Mouse (Mus musculus): ENCODE data around the gene Scd4.
"Not testable (repeated sequence)": the region's sequence is repeated elsewhere in the genome, so short reads cannot be mapped to it uniquely, and the experiment has no call there.

Scd4 gene

DNA sequence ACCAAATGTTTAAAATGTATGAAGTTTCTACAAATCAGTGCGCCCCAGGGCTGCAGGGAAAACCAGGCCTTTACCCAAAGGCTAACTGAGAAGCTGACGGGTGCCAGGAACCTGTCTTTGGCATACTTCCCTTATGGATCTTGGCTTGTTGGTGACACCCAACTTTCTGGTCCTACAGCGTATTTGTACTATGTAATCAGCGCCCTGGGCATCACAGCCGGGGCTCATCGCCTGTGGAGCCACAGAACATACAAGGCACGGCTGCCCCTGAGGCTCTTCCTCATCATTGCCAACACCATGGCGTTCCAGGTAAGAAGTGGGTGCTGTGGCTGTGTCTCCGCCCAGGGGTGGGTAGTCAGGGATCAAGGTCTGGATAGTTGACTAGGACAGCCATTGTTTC lies 35.0 kb upstream of the Scd4 start:
- in situ Hi-C loops (cut with MboI; ENCODE audit: low pct_unique_long_range_greater_than_20kb in 1 of 2, low sequenced_read_pairs in 2 of 2, unreplicated experiment in 1 of 2), result loop anchor here (5.0 kb wide), 1 partner anchor 51 kb away; no protein-coding TSS in a partner anchor

DNA sequence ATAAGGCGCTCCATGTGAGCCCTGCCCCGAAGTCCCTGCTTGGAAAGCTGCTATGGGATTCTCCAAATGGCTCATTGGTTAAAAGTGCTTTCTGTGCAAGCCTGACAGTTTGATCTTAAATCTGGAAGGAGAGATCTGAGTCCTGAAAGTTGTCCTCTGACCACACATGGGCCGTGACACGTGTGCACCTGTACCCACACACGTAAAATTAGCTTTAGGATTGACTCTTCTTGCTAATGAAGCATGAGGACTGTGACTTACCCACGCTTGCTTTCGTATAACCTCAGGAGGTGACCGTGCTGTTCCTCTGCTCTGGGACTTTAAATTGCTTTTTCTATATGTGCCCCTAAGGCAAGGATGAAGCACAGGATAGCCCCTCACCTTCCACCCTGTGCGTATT lies 33.8 kb upstream of the Scd4 start:
- in situ Hi-C loops (cut with MboI; ENCODE audit: low pct_unique_long_range_greater_than_20kb in 1 of 2, low sequenced_read_pairs in 2 of 2, unreplicated experiment in 1 of 2), result loop anchor here (5.0 kb wide), 1 partner anchor 52 kb away; no protein-coding TSS in a partner anchor

DNA sequence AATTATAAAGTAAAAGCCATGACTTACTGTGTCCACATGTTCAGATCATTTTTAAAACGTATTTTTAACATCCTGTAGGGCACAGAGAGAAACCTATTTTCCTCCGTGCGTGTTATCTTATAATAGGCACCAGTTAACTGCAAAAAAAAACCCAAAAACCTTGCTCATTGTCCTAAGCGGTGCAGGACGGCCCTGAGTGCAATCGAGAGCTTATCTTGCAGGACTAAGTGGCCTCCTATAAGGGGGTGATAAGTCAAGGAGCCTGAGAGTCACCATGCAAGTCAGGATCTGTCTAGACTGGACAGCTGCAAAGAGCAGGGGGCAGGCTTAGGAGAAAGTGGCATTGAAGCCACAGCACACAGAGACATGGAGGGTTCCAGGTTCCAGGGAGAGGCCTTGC lies 33.0 kb upstream of the Scd4 start:
- in situ Hi-C loops (cut with MboI; ENCODE audit: low pct_unique_long_range_greater_than_20kb in 1 of 2, low sequenced_read_pairs in 2 of 2, unreplicated experiment in 1 of 2), result loop anchor here (5.0 kb wide), 1 partner anchor 53 kb away; no protein-coding TSS in a partner anchor

DNA sequence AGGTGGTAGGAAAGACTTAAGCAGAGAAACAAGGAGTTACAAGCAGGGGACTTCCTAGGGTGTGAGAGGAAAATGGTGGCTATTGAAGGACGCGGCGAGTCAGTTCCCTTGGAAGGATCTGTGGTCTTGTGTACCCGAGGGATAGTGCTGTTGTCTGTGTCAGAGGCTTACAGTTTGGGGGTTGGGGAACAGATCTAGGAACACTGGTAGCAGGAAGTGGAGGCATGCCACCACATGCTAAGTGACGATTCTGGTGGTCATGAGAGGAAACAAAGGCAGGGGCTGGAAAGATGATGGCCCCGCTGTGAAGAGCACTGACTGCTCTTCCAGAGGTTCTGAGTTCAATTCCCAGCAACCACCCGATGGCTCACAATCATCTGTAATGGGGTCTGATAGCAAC lies 32.4 kb upstream of the Scd4 start:
- in situ Hi-C loops (cut with MboI; ENCODE audit: low pct_unique_long_range_greater_than_20kb in 1 of 2, low sequenced_read_pairs in 2 of 2, unreplicated experiment in 1 of 2), result no loop called here

DNA sequence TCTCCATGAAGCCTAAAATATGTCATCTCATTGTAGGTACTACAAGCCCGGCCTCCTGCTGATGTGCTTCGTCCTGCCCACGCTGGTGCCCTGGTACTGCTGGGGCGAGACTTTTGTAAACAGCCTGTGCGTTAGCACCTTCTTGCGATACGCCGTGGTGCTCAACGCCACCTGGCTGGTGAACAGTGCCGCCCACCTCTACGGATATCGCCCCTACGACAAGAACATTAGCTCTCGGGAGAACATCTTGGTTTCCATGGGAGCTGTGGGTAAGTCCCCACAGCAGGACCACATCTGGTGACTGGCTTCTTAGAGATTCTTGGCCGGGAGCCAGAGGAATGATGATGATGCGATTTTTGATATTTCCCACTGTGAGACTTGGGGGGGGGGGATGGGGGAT lies 31.7 kb upstream of the Scd4 start:
- in situ Hi-C loops (cut with MboI; ENCODE audit: low pct_unique_long_range_greater_than_20kb in 1 of 2, low sequenced_read_pairs in 2 of 2, unreplicated experiment in 1 of 2), result no loop called here

DNA sequence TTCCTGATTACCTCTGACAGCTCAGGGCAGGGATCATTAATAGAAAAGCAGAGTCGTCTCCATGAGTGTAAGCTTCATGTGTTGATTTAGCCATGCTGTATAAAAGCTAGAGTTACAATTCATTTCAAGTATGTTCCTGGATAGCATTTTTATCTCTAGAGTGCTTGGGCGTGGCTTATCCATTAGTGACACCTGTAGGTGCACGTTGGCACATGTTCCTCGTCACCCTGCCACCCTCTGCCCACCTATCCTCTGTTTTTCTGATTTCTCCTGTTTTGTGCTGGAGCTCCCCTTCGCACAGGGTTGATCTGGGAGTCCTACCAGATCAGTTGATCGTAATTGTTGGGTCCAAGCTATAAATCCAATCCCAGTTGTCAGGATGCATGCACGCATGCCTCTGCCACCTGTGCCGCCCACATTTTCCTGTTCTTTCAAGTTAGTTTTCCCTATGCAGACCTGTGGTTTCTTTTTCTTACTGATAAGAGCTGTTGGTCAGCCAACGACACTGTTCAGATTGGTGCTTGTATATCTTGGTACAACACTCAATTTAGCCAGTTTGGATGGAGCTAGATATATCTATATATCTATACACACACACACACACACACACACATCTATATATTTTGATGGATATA lies 31.1 kb upstream of the Scd4 start:
- in situ Hi-C loops (cut with MboI; ENCODE audit: low pct_unique_long_range_greater_than_20kb in 1 of 2, low sequenced_read_pairs in 2 of 2, unreplicated experiment in 1 of 2), result no loop called here

DNA sequence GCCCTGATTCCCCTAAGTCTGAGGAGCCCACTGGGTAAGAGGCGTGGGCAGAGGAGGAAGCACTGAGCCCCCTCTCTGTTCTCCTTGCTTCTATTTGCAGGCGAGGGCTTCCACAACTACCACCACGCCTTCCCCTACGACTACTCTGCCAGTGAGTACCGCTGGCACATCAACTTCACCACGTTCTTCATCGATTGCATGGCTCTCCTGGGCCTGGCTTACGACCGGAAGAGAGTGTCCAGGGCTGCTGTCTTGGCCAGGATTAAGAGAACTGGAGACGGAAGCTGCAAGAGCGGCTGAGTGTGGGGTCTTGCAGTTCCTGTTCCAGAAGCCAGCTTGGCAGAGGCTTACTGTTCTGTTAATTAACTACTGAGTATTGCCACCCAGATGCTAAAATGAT lies 30.0 kb upstream of the Scd4 start:
- in situ Hi-C loops (cut with MboI; ENCODE audit: low pct_unique_long_range_greater_than_20kb in 1 of 2, low sequenced_read_pairs in 2 of 2, unreplicated experiment in 1 of 2), result no loop called here

DNA sequence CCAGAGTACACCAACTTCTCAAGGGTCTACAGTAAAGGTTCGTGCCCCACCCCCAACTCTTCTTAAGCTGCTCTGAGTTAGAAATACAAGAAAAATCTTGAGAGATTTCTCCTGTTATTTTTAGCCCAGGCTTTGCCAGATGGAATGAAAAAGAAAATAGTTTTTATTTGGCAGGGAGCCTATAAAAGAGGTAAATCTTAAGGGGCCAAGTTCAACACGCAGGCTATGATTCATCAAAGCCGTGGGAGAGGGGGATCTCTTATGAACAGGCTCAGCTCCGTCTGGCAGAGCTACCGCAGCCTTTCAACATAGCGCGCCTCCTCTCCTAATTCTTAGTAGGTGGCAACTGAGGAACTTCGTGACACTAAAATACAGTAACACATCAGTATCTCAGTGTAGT lies 29.4 kb upstream of the Scd4 start:
- in situ Hi-C loops (cut with MboI; ENCODE audit: low pct_unique_long_range_greater_than_20kb in 1 of 2, low sequenced_read_pairs in 2 of 2, unreplicated experiment in 1 of 2), result no loop called here

DNA sequence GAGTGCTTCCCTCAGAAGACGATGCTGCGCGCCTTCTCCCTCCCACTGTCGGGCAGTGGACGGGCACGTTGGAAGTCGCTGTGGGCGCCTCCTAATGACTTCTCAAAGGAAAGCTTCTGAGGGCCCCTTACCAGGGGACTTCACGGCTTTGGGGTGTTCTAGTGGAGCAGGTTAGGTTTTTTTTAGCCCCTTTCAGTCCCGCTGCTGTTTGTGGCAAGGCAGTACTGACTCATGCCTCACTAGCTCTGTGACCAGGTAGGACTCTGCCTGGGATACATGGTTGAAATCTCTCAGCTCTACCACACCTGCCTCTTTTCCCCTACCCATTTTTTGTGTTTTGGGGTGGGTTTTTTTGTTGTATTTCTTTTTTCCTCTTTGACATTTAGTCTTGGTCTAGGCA lies 28.5 kb upstream of the Scd4 start:
- in situ Hi-C loops (cut with MboI; ENCODE audit: low pct_unique_long_range_greater_than_20kb in 1 of 2, low sequenced_read_pairs in 2 of 2, unreplicated experiment in 1 of 2), result no loop called here

DNA sequence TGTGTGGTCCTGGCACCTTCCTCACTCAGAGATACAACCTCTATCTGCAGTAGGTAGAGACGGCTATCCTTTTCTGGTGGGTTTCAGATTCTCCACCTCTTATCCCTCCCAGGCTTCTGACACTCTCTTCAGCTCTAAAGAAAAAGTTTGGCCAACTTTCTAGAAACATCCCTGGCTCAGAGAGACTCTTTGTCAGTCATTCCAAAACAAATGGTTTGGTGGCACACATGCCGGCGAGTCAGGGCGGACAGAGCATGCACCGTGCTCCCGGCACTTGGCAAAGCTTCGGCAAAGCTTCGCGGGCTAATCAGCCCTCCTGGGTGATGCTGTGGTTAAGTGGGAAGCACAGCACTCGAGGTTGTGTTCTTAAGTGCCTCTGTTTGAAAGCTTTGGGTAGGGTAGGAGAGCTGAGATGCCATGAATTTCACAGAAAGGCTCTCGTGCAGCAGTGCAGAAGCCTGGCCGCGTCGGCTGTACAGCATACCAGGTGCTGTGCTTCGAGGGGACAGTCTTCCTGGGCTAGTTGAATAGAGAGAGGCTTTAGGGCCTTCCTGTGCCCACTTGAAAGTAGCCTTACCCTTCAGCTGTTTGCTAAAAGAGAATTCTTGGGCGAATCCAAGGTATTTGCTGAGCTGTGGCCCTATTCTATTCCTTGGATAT lies 27.9 kb upstream of the Scd4 start:
- in situ Hi-C loops (cut with MboI; ENCODE audit: low pct_unique_long_range_greater_than_20kb in 1 of 2, low sequenced_read_pairs in 2 of 2, unreplicated experiment in 1 of 2), result no loop called here

DNA sequence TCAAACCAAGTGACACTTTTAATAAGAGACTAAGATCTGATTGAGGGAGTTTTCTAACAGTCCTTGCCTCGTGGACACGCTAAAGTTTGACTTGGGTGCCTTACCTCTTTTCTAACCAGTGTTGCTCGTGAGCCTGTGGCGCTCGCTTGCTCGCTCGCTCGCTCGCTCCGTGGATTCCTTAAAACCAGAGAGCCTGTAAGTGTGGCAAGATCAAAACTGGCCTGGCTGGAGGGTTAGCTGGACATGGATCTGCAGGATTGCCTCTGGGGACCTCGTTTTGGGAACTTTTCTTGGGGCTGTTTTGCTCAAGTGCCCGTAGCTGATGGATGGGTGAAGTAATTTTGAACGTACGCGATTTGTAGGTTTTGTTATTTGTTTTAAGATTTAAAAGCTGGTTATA lies 27.2 kb upstream of the Scd4 start:
- in situ Hi-C loops (cut with MboI; ENCODE audit: low pct_unique_long_range_greater_than_20kb in 1 of 2, low sequenced_read_pairs in 2 of 2, unreplicated experiment in 1 of 2), result no loop called here

DNA sequence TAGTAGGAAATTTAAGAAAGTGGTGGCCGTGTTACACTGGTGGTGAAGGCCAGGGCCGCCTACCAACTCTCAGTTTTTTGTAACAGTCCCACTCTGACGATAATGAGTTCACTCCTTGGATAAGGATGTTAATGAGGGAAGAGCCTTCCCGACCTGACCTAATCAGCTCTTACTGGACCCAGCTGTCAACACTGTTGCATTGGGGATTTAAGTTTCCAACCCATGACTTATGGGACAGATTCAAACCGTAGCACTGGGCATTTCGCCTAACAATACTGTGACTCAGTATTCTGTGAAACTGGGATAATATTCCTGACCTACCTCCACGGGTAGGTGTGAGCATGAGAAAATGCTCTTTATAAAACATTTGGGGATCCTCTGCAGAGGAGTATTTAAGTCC lies 26.7 kb upstream of the Scd4 start:
- in situ Hi-C loops (cut with MboI; ENCODE audit: low pct_unique_long_range_greater_than_20kb in 1 of 2, low sequenced_read_pairs in 2 of 2, unreplicated experiment in 1 of 2), result no loop called here

DNA sequence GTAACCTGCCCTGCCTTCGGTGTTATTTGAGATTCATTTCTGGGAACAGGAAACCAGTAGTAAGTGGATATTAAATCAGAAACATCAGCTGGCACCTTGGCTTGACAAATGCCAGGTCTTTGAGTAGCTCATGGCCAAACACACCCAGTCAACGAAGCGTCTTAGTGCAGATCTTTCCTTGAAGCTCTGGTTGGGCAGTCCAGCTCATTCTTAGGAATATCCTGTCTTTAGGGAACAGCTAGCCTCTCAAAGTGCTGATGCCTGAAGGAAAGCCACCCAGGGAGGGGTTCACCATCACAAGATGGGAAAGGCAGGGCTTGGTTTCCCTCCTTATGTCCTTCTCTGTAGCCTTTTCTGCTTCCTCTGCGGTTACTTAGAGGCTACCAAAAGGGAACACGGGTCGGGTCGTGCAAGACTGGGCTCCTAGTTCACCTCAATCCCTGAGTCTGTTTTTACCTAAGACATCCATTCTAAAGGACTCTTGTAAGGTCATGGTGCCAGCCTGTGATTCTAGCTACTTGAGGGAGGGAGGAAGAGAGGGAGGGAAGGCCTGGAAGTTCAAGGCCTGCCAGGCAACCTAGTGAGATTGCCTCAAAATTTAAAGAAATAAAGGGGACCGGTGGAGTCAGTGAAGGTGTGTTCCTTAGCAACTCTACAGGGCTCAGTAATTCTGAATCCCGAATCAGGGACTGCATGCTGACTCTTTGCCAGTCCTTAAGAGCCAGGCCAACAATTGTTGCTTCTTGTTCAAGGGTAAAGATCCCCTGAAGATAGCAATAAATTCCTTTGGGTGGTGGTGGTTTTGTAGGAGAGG lies 25.6 kb upstream of the Scd4 start:
- in situ Hi-C loops (cut with MboI; ENCODE audit: low pct_unique_long_range_greater_than_20kb in 1 of 2, low sequenced_read_pairs in 2 of 2, unreplicated experiment in 1 of 2), result no loop called here

DNA sequence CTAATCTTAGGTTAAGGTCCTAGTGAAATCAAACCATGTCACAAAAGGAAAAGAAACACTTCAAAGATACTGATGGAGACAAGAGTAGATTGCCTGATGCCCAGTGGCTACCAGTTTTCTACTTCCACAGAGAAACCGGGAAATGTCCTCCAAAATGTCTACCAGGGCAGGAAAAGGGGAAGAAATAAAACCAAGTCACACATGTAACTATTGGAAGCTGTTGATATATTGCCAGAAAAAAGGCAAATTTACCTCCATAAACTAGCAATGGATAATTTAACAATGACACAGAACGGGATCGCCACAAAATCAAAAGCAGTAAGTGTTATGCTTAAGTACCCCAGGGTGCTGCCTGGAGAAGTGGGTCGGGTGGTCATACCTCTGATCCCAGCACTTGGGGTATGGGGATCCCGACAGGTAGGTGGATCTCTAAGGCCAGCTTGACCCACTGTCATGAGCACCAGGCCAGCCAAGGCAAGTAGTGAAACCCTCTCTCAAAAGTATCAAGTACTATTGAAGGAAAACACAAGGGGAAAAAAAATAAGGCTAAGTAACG lies 24.9 kb upstream of the Scd4 start:
- in situ Hi-C loops (cut with MboI; ENCODE audit: low pct_unique_long_range_greater_than_20kb in 1 of 2, low sequenced_read_pairs in 2 of 2, unreplicated experiment in 1 of 2), result no loop called here

DNA sequence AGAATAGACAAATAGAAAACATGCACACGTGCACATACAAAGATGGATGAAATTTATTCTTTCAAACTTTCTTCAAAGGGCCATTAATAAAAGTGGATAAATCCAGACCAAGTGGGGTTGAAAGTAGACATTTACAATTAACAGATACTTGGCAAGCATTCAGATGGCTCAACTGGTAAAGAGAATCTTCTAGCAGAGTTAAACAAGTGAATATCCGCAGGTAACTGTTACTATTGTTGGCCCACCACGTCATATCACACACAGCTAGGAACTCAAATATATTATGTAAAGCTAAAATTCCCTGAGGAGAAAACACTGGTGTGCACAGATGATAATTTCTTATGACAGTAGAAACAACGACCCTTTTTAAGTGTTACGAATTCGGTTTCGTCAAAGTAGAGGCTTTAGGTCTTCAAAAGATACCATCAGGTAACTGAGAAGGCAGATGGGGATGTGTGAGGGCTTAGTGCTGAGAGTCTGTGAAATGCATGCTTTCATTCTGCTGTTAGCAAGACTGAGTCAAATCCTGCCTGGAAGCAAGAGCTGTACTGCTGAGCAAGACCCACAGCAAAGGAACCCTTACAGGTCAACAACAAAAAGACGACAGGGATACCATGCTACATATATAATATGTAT lies 24.2 kb upstream of the Scd4 start:
- in situ Hi-C loops (cut with MboI; ENCODE audit: low pct_unique_long_range_greater_than_20kb in 1 of 2, low sequenced_read_pairs in 2 of 2, unreplicated experiment in 1 of 2), result no loop called here

DNA sequence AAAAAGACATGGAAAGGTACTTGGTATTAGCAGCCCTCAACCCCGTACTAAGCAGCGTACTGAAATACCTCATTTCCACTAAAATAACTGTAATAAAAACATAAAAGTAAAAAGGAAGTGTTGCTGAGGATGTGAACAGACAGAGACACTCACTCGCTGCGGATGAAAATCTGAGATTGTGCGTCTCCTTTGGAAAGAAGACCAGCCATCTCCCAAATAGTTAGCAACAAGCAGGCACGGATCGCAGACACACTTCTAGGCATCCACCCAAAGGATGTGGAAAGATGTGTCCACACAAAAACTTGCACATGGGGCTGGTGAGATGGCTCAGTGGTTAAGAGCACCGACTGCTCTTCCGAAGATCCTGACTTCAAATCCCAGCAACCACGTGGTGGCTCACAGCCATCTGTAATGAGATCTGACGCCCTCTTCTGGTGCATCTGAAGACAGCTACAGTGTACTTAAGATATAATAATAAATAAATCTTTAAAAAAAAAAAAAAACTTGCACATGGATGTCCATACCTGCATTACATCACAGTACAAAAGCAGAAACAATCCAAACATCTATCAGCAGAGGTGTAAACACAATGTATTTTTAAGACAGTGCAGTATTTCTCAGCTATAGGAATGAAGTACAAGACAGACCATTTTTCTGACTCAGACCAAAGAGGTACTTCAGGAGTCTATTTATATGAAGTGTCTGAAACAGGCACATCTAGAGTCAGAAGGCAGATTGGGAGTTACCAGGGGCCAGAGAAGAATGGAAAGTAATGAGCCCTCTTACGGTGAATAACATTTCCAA lies 23.3 kb upstream of the Scd4 start:
- in situ Hi-C loops (cut with MboI; ENCODE audit: low pct_unique_long_range_greater_than_20kb in 1 of 2, low sequenced_read_pairs in 2 of 2, unreplicated experiment in 1 of 2), result no loop called here

DNA sequence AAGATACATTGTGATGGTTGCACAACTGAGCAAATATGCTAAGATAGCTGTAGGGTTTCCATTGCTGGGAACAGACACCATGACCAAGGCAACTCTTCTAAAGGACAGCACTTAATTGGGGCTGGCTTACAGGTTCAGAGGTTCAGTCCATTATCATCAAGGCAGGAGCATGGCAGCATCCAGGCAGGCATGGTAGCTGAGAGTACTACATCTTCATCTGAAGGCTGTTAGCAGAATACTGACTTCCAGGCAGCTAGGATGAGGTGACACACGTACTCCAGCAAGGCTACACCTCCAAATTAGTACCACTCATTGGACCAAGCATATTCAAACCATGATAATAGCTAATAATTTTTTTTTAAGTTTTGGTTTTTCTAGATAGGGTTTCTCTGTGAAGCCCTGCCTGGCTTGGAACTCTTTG lies 22.7 kb upstream of the Scd4 start:
- in situ Hi-C loops (cut with MboI; ENCODE audit: low pct_unique_long_range_greater_than_20kb in 1 of 2, low sequenced_read_pairs in 2 of 2, unreplicated experiment in 1 of 2), result not testable (repeated sequence)

DNA sequence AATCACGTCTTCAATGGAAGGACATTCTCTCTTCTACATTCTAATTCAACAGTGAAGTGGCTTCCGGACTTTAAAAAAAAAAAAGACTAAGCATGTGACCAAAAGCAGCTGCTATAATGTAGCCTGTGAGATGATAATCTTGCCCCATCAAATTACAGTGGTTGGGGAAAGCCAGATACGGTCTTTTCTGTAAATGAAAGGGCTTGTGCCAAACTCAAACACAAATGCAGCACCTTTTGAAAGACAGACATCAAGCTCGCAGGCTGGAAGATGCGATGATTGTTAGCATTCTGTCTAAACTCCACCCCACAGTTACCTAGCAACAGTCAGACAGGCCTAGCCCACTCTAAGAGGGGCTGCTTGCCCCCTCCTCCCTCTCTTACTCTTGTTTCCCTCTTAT lies 22.1 kb upstream of the Scd4 start:
- in situ Hi-C loops (cut with MboI; ENCODE audit: low pct_unique_long_range_greater_than_20kb in 1 of 2, low sequenced_read_pairs in 2 of 2, unreplicated experiment in 1 of 2), result no loop called here
